Comparison of ENCODE assay signal across 10 mouse cellular contexts in genomic region chr15:30610613-30611012, GRCm38 (mm10).
DNase-seq lines count a peak whose midpoint lies in the region; ATAC-seq and TF ChIP-seq lines count a peak whose summit lies in the region.
"Had no signal": no experiment of that assay in that cellular context is flagged by ENCODE, and none has a peak within 500 bp of the region (broad histone marks: within the 10 kb centered on the region; RNA-seq: fewer than 3 reads in every experiment).

No protein-coding gene starts in this region.

- H3K4me2 ChIP-seq in liver, embryonic 16.5 days (ENCODE audit: low read depth, low read length), result no peak overlapping the region
- H3K4me2 ChIP-seq: limb, embryonic 12.5 days had no signal

- peak; percentile 32 for DNase-seq in kidney, adult 2 months
- no peak for DNase-seq in kidney, postnatal 4 days
- DNase-seq in CD8-positive naive resting alpha-beta T cell, adult 2 months (ENCODE audit: low read depth in 2 of 2, low spot score in 2 of 2), result peak; percentile 4 to 32
- DNase-seq in spleen, postnatal 36 days (ENCODE audit: low spot score in 2 of 2), result peak; percentile 72
- no peak for DNase-seq in cerebellum, adult 9-11 months
- no peak for DNase-seq in retina, embryonic 14.5 days (ENCODE audit: low spot score)
- DNase-seq in urinary bladder, adult 2 months (ENCODE audit: low spot score), result no peak
- DNase-seq: adrenal gland, postnatal 25 days had no signal

- WGBS in kidney, adult 2 months, result 74% methylated on average over 7 of the region's 7 CpGs
- WGBS in liver, embryonic 16.5 days (ENCODE audit: insufficient replicate concordance), result 15% methylated on average over 7 of the region's 7 CpGs

- H3K27ac ChIP-seq in kidney, adult 2 months (ENCODE audit: insufficient read depth, low read depth, low read length), result no peak overlapping the region
- no peak overlapping the region for H3K27ac ChIP-seq in liver, embryonic 16.5 days (ENCODE audit: low read length)
- H3K27ac ChIP-seq: limb, embryonic 12.5 days had no signal

- no peaks in the 10 kb centered on the region for H3K36me3 ChIP-seq in kidney, adult 2 months (ENCODE audit: control insufficient read depth, insufficient read depth, low read length)
- no peaks in the 10 kb centered on the region for H3K36me3 ChIP-seq in liver, embryonic 16.5 days (ENCODE audit: control insufficient read depth, insufficient read depth)
- H3K36me3 ChIP-seq: limb, embryonic 12.5 days had no signal

- no peak overlapping the region for H3K9ac ChIP-seq in liver, embryonic 16.5 days (ENCODE audit: low read depth, low read length)
- H3K9ac ChIP-seq: limb, embryonic 12.5 days had no signal

- no peaks in the 10 kb centered on the region for H3K4me1 ChIP-seq in kidney, adult 2 months (ENCODE audit: control insufficient read depth, insufficient read depth, low read length)
- H3K4me1 ChIP-seq in liver, embryonic 16.5 days (ENCODE audit: control insufficient read depth, low read depth, low read length), result no peaks in the 10 kb centered on the region
- H3K4me1 ChIP-seq: limb, embryonic 12.5 days had no signal

- no peak for TF ChIP-seq POLR2A in kidney, adult 2 months (IDR thresholded peaks at IDR 0.05; ENCODE audit: low read depth, low read length)

- no peaks in the 10 kb centered on the region for H3K27me3 ChIP-seq in kidney, adult 2 months (replicated peaks; ENCODE audit: control insufficient read depth, insufficient read depth, low read length)
- no peaks in the 10 kb centered on the region for H3K27me3 ChIP-seq in liver, embryonic 16.5 days (ENCODE audit: control insufficient read depth, insufficient read depth, low read depth, low read length)
- H3K27me3 ChIP-seq: limb, embryonic 12.5 days had no signal

- no peak for TF ChIP-seq CTCF in kidney, adult 2 months (conservative IDR thresholded peaks at IDR 0.05; ENCODE audit: insufficient read depth, insufficient read length, low read depth, low read length)

- peak; percentile 43; the same call in 1 of the 2 replicates for ATAC-seq in liver, embryonic 16.5 days (ENCODE audit: low read depth)

- no peak overlapping the region for H3K4me3 ChIP-seq in kidney, adult 2 months (ENCODE audit: insufficient read depth, low read depth, low read length)
- H3K4me3 ChIP-seq in liver, embryonic 16.5 days (ENCODE audit: low read depth, low read length), result no peak overlapping the region
- H3K4me3 ChIP-seq: limb, embryonic 12.5 days had no signal

- no peaks in the 10 kb centered on the region for H3K9me3 ChIP-seq in liver, embryonic 16.5 days (replicated peaks; ENCODE audit: control insufficient read depth, low read length)
- H3K9me3 ChIP-seq: limb, embryonic 12.5 days had no signal

Comparison
In these comparisons a context has a peak if more than half of its experiments do, and no peak if none do; other contexts are left out.
1. DNase-seq: peak in kidney, adult 2 months (single experiment), CD8-positive naive resting alpha-beta T cell, adult 2 months (2 of 2) and spleen, postnatal 36 days (2 of 2); none in kidney, postnatal 4 days (0 of 2), cerebellum, adult 9-11 months (single experiment), retina, embryonic 14.5 days (single experiment) and urinary bladder, adult 2 months (single experiment).